Mouse (Mus musculus) thymus, adult 18-20 months (tissue): ENCODE results near the gene Wnt7b.

ENCODE experiments used
- DNase-seq, 2 experiments: peaks; one replicate each; pipeline ENCODE4 v3.0.0; 2022; ENCODE audit warnings: mixed read lengths in 2 of 2

Wnt7b gene

GRCm38 (mm10) chr15:85582356-85582910 lies at the start of gene Wnt7b:
TSS of gene Wnt7b (minus strand) at chr15:85582473.
- no peak for DNase-seq

DNA sequence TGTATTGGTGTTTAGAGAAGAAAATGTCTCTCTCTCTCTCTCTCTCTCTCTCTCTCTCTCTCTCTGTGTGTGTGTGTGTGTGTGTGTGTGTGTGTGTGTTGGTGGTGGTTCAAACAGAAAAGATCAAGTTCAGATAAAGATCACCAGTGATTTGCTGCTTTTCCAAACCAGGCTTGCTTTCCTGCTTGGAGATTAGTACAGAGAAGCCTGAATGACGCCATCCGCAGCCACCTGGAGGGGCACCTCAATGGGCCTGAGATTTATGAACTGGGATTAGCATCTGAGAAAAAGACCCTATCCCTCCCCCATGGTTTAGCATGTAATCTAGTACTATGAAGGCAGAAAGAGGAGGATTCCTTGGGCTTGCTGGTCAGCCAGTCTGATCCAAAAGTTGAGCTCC lies 49.3 kb upstream of the Wnt7b start:
- DNase-seq: no peak

GRCm38 (mm10) chr15:85629924-85630545 lies 47.8 kb upstream of the Wnt7b start:
- DNase-seq: no peak

DNA sequence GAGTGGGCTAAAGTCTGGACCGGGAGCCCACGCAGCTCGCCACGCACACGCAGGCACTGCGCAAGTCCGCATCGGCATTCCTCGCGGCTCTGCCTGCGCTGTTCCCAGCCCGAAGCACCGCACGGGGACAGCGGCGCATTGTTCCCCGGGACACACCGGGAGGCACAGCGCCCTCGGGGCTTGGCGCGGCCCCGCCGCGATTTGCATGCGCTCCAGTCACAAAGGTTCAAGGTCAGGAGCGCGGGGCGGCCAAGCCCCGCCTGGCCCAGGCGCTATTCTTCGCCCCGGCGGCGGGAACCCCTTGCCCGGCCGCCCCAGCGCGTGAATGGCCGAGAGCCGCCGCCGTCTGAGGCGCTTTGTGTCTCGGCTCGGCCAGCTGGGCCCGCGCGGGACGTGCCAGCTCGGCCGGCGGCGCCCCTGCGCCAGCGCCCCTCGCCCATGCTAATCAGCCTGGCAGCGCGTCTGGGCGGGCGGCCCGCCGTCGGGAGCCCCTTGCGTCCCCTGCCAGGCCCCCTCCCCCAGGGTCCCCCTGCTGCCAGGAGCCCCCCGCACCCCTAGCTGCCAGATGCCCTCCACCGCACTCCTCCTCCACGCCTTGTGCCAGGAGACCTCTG lies 43.5 kb upstream of the Wnt7b start:
- DNase-seq: no peak

DNA sequence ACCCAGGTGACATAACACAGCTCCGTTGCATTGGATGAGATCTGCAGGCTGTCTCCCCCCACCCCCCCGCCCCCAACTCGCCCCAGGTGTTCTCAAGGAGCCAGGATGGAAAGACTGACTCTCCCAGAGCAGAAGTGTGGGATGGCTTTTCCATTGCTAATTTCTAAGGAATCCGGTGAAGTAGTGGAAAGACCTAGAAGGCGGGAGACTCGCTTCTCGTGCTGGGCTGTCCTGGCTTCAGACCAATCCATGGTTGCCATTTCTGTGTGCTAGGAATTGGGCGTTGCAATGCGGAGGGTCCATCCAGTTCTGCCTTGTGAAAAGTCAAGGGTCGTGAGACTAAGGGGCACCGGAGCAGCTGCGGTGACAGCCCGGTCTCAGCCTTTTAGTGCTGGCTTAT lies 39.9 kb upstream of the Wnt7b start:
- DNase-seq: no peak

GRCm38 (mm10) chr15:85615537-85616100 lies 33.3 kb upstream of the Wnt7b start:
- no peak for DNase-seq

- no peak for DNase-seq
Measured at GRCm38 (mm10) chr15:85615075-85615474, 32.8 kb upstream of the Wnt7b start.

GRCm38 (mm10) chr15:85613358-85614266 lies 31.3 kb upstream of the Wnt7b start:
- no peak for DNase-seq

- DNase-seq: no peak
Measured at GRCm38 (mm10) chr15:85612660-85613357, 30.5 kb upstream of the Wnt7b start.

DNA sequence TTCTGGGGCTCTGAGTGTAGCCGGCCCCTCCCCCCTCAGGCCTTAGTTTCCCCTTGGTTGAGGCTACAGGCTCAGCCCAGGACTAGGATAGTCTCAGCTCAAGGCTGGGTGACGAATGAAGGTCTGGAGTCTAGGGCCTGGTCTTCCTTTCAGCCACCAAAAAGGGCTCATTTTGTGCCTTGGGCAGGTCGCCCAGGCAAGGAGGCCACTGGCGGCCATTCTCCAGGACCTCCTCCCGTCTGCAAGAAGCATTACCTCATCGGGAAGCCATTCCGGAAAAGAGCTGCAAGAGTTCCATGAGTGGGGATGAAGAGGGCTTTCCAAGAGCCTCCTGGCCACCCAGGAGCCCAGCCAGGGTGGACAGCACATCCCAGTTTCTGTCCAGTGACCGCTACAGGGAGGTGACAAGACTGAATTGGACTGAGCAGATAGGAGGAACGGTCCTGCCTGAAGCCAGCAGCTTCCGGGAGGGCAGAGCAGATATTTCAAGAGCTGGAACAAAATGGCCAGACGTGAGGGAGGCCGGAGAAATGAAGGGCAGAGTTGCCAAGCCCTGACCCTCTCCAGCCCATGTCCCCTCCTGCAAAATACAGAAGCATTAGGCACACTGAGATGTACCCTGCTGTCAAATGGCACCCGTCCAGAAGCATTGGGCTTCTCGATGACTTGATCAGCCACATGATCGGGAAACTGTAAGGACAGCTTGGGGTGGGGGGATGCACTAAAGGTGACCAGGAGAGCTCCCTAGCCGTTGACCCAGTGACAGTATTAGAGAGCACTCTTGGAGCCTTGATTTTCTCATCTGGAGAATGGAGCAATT lies 29.6 kb upstream of the Wnt7b start:
- no peak for DNase-seq

- peak; percentile 53 to 62 for DNase-seq
Measured at GRCm38 (mm10) chr15:85610618-85611218, 28.4 kb upstream of the Wnt7b start.

- no peak for DNase-seq
Measured at GRCm38 (mm10) chr15:85610120-85610519, 27.8 kb upstream of the Wnt7b start.

DNA sequence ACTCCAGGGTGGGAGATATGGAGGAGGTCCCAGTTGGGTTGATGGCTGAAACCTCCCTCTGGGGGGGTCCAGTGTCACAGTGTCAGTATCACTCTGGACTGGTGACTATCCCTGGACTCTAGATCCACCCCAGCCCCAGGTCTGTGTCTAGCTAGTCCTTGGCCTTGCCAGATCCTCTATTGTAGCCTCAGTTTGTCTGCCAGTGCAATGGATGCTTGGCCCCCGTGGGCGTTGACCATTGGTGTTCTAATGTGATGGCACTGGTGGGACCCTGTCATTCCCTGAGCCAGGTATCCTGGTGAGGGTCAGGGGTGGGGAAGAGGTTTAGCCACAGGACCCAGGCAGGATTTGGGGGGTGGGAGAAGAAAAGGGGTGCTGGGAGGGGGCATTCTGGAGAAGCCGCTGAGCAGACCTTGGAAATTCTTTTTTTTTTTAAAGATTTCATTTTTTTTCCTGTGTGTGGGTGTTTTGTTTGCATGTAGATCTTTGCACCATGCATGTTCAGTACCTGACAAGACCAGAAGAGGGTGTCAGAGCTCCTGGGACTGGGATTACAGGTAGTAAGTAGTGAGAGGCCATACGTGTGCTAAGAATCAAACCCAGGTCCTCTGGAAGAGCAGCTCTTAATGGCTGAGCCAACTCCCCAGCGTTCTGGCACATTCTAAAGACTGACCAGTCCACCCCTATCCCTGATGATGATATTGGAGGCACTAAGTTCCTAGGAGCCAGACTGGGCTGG lies 27.2 kb upstream of the Wnt7b start:
- no peak for DNase-seq

- no peak for DNase-seq
Measured at GRCm38 (mm10) chr15:85605962-85606610, 23.8 kb upstream of the Wnt7b start.

GRCm38 (mm10) chr15:85604938-85605337 lies 22.7 kb upstream of the Wnt7b start:
- no peak for DNase-seq

- DNase-seq: no peak
Measured at GRCm38 (mm10) chr15:85604507-85604906, 22.2 kb upstream of the Wnt7b start.

DNA sequence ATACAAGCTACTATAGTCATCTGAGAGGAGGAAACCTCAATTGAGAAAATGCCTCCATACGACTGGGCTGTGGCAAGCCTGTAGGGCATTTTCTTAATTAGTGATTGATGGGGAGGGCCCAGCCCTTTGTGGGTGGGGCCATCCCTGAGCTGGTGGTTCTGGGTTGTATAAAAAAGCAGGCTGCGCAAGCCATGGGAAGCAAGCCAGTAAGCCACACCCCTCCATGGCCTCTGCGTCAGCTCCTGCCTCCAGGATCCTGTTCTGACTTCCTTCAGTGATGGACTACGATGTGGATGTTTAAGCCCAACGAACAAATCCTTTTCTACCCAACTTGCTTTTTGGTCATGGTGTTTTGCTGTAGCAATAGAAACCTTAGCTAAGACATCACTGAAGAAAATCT lies 21.1 kb upstream of the Wnt7b start:
- no peak for DNase-seq

- DNase-seq: no peak
Measured at GRCm38 (mm10) chr15:85602733-85603132, 20.5 kb upstream of the Wnt7b start.

GRCm38 (mm10) chr15:85602021-85602420 lies 19.7 kb upstream of the Wnt7b start:
- no peak for DNase-seq

GRCm38 (mm10) chr15:85601202-85601601 lies 18.9 kb upstream of the Wnt7b start:
- no peak for DNase-seq
